Mouse (Mus musculus) liver, embryonic 16.5 days (tissue): ENCODE results near the gene Psg22. TPM values are rescaled to one million over a fixed set of nuclear protein-coding genes. Genes with fewer than 3 reads are reported as not detected.
"Not testable (repeated sequence)": the region's sequence is repeated elsewhere in the genome, so short reads cannot be mapped to it uniquely, and the experiment has no call there.

Experiments
- ATAC-seq: fragments of 200-750 bp; cut with Nextera tagmentation; 2 replicates; pipeline ENCODE4 v1.8.0; 2017; ENCODE audit warnings: low read depth, mild to moderate bottlenecking, moderate number of reproducible peaks, moderate library complexity
- H3K27ac ChIP-seq: fragments of 300-500 bp; sonication (generic); 2 replicates; pipeline ENCODE4 v1.5.1; 2014; ENCODE audit warnings: mild to moderate bottlenecking, low read length
- H3K27me3 ChIP-seq: fragments of 300-500 bp; sonication (generic); 2 replicates; pipeline ENCODE4 v1.6.1; 2014; ENCODE audit warnings: low read depth, low read length, mixed read lengths; ENCODE audit not compliant: control insufficient read depth, insufficient read depth
- H3K36me3 ChIP-seq: fragments of 300-500 bp; sonication (generic); 2 replicates; pipeline ENCODE4 v1.6.1; 2014; ENCODE audit warnings: mild to moderate bottlenecking; ENCODE audit not compliant: control insufficient read depth, insufficient read depth
- H3K4me1 ChIP-seq: fragments of 300-500 bp; sonication (generic); 2 replicates; pipeline ENCODE4 v1.6.1; 2014; ENCODE audit warnings: low read depth, low read length, mixed read lengths; ENCODE audit not compliant: control insufficient read depth
- H3K4me2 ChIP-seq: fragments of 300-500 bp; sonication (generic); 2 replicates; pipeline ENCODE4 v1.6.1; 2014; ENCODE audit warnings: low read depth, low read length, mixed read lengths
- H3K4me3 ChIP-seq: fragments of 300-500 bp; sonication (generic); 2 replicates; pipeline ENCODE4 v1.5.1; 2014; ENCODE audit warnings: low read depth, mild to moderate bottlenecking, low read length
- H3K9ac ChIP-seq: fragments of 300-500 bp; sonication (generic); 2 replicates; pipeline ENCODE4 v1.6.1; 2014; ENCODE audit warnings: low read depth, low read length
- H3K9me3 ChIP-seq: fragments of 300-500 bp; sonication (generic); replicated peaks from 2 replicates; pipeline ENCODE4 v1.6.1; 2016; ENCODE audit warnings: low read length; ENCODE audit not compliant: control insufficient read depth
- WGBS: fragments of 180-500 bp; shearing (Covaris S2); extraction: QIAGEN DNeasy Blood & Tissue Kit; methylation state at CpG from one replicate; pipeline ENCODE4 v1.1.7; 2014; ENCODE audit not compliant: insufficient replicate concordance; 5-methylcytosine and 5-hydroxymethylcytosine counted together
- polyA plus RNA-seq: library from polyadenylated mRNA; unstranded; fragments of >200 nt; fragmentation: Nextera tagmentation; extraction: Ambion mirVana; gene quantifications from 2 replicates; pipeline ENCODE4 v1.2.1, GENCODE M21; 2015

Psg22 gene
- polyA plus RNA-seq: 0.12 and 0.14 TPM in 2 replicates

DNA sequence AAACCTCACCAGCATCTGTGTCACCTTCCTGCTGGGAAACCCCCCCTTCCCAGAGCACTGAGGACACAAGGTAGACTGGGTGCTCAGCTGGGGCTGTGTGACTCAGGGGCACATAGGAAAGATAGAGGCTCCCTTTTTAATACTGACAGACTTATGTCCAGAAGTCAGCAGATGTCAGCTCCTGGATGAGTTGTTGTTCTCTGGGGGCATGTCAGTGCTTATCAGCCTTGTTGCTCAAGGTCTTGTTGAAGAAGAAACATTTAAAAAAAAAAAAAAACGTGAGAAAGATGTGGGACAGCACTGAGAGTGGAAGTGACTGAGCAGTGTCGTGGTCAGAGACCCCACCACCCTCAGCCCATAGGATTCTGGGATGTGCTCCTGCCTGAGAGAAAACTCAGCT lies at the start of gene Psg22:
Gene Psg22 (plus strand): TSS at position 301 of the 400 bp plus-strand sequence.
- no peaks in the 10 kb centered on the region for H3K36me3 ChIP-seq
- no peak within 1 kb of the TSS for H3K27ac ChIP-seq
- 22% methylated on average over 2 of the region's 2 CpGs for WGBS
- no peak within 1 kb of the TSS for H3K9ac ChIP-seq
- no peak for ATAC-seq
- no peak within 1 kb of the TSS for H3K4me2 ChIP-seq
- H3K27me3 ChIP-seq: no peaks in the 10 kb centered on the region
- H3K4me3 ChIP-seq: no peak within 1 kb of the TSS
- H3K9me3 ChIP-seq: no peaks in the 10 kb centered on the region
- no peaks in the 10 kb centered on the region for H3K4me1 ChIP-seq

DNA sequence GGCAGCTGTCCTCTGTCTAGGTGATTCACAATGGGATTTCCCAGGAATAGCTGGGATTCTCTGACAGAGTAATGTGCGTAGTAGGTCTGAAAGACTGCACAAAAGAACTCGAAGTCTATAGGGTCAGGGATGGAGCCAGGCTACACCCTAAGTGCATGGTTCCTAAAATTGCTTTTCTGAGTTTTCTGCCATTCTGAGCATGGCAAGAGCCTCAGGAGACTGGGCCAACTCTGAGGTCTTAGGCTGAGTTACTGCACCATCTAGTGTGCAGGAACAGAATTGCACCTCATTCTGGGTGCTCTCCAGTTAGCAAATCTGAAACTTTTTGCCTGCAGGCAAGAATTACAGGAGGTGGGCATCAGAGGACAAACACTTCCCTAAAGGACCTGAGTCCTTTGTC lies 38.1 kb upstream of the Psg22 start:
- Histone ChIP-seq H3K4me2 (no peak overlapping the region), H3K36me3 (no peaks in the 10 kb centered on the region), H3K9me3 (no peaks in the 10 kb centered on the region), H3K27me3 (no peaks in the 10 kb centered on the region), H3K4me3 (no peak overlapping the region), H3K9ac (no peak overlapping the region), H3K4me1 (no peaks in the 10 kb centered on the region), H3K27ac (no peak overlapping the region)
- ATAC-seq: no peak
- WGBS: 26% methylated on average over 2 of the region's 2 CpGs

DNA sequence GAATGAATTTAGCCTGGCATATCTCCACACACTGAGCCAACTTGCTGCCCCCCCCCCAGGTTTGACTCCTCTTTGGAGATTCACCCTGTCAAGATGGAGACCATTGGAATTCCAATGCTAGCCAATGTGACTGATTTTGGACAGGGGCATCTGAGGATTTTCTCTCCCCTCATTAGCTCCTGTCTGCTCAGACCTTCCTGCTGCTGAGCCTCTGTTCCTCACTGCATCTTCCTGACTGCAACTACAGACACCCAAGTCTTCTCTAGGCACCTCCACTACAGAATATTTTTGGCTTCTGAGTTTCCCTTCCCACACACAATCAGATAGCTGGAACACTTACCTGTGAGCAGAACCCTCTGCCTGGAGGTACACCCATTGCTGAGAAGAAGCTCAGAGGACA lies 32.3 kb upstream of the Psg22 start:
- Histone ChIP-seq H3K9ac (no peak overlapping the region), H3K4me1 (no peaks in the 10 kb centered on the region), H3K4me2 (no peak overlapping the region), H3K27me3 (no peaks in the 10 kb centered on the region), H3K27ac (no peak overlapping the region), H3K9me3 (no peaks in the 10 kb centered on the region), H3K4me3 (no peak overlapping the region), H3K36me3 (no peaks in the 10 kb centered on the region)
- no peak for ATAC-seq

DNA sequence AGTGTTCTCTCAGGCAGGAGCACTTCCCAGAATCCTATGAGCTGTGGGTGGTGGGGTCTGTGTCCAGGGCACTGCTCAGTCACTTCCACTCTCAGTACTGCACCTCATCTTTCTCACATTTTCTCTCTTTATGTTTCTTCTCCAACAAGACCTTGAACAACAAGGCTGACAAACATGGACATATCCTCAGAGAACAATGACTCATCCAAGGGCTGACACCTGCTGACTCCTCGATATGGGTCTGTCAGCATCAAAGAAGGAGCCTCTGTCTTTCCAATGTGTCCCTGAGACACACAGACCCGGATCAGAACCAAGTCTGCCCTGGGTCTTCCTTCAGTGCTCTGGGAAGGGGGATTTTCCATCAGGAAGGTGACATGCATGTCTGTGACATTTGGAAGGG lies 31.8 kb upstream of the Psg22 start, which contains the start of gene Psg20:
Gene Psg20 (minus strand): TSS at position 101 of the 400 bp plus-strand sequence.
- Histone ChIP-seq H3K4me3 (no peak within 1 kb of the TSS), H3K4me2 (no peak within 1 kb of the TSS), H3K27me3 (no peaks in the 10 kb centered on the region), H3K36me3 (no peaks in the 10 kb centered on the region), H3K27ac (no peak within 1 kb of the TSS), H3K9ac (no peak within 1 kb of the TSS), H3K4me1 (no peaks in the 10 kb centered on the region), H3K9me3 (no peaks in the 10 kb centered on the region)
- ATAC-seq: no peak
- 39% methylated on average over 2 of the region's 2 CpGs for WGBS

DNA sequence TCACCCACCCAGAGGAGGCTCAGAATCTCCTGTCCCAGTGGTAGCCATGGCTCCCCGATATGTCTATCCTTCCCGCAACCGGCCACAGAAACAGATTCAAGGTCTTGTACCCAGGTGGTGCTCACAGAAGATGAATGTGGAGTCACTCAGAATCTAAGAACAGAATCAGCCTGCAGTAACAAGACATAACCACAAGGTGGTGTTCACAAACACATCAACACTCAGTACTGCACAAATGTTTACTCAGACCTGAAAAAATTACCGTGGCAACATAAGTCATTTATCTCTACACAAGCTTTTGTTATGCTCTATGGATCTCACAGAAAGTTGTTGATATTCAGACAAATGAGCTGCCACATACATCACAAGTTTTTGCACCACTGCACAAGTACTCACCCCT lies 7.6 kb upstream of the Psg22 start:
- H3K9me3 ChIP-seq, H3K27ac ChIP-seq, H3K4me3 ChIP-seq, H3K9ac ChIP-seq, ATAC-seq, H3K36me3 ChIP-seq, H3K4me1 ChIP-seq, H3K4me2 ChIP-seq, H3K27me3 ChIP-seq: not testable (repeated sequence)
- WGBS: 66% methylated on average over 4 of the region's 4 CpGs

DNA sequence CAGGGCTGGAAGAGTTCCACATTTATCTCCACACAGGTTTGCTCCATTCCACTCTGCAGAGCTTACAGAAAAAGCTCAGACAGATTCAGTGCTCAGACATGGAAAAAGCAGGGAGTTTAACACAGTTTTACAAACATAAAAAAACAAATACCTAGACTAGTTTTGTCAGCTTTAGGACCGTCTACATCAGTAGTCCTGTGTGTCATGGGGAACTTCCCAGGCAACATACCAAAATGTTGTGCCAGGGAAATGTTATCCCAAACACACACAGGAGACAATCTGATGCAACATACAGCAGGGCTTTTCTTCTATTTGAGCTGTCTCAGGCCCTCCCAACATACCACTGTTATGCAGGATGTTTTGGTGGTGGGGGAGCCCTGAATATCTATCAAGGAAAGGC lies 7.0 kb upstream of the Psg22 start:
- WGBS: 39% methylated on average over 1 of the region's 1 CpGs
- Histone ChIP-seq H3K36me3 (no peaks in the 10 kb centered on the region), H3K9me3 (no peaks in the 10 kb centered on the region)

DNA sequence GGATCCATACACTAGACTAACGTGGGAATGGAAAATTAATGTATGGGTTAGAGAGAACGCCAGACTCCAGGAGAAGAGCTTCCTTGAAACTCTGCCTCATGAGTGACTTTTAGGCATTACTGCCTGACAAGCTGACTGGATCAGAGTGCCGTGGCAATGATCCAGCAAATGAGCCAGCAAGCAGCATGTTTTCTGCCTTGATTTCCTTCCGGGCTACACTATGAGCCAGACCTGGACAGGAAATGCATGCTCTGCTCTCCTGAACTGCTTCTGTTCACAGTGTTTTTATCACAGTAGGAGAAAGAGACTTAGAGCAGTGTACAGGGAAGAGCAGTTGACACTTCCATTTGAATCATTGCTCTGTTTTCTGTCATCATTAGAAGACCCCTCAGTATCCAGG lies 2.3 kb upstream of the Psg22 start:
- no peak overlapping the region for H3K4me3 ChIP-seq
- no peaks in the 10 kb centered on the region for H3K9me3 ChIP-seq
- H3K4me2 ChIP-seq: no peak overlapping the region
- H3K9ac ChIP-seq: no peak overlapping the region
- WGBS: 53% methylated on average over 4 of the region's 4 CpGs
- H3K27ac ChIP-seq: no peak overlapping the region
- no peaks in the 10 kb centered on the region for H3K36me3 ChIP-seq
- H3K27me3 ChIP-seq: no peaks in the 10 kb centered on the region
- no peaks in the 10 kb centered on the region for H3K4me1 ChIP-seq
- no peak for ATAC-seq

More for the DNA sequence above, 7.0 kb upstream of the Psg22 start:
- H3K27ac ChIP-seq: no peak overlapping the region
- H3K27me3 ChIP-seq: no peaks in the 10 kb centered on the region
- H3K4me3 ChIP-seq: no peak overlapping the region
- ATAC-seq: no peak
- no peak overlapping the region for H3K9ac ChIP-seq
- H3K4me2 ChIP-seq: no peak overlapping the region
- no peaks in the 10 kb centered on the region for H3K4me1 ChIP-seq

DNA sequence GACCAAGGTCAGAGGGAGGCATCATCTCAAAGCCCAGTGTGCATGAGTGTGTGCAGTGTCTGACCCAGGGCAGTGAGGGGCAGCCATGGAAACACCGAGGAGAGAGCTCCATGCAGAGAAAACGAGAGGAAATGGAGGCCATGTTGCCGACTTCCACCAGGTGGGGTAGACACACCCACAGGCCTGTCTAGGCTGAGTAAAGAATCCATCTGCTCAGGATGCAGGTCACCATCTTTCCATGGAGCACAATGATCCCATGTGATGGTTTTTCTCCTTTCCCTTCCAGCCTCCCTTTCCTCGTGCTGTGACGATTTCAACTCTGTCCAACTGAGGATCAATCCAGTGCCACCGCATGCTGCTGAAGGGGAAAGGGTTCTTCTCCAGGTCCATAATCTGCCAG lies 6.1 kb downstream of the Psg22 start:
- Histone ChIP-seq H3K36me3 (no peaks in the 10 kb centered on the region), H3K9me3 (no peaks in the 10 kb centered on the region), H3K4me1 (no peaks in the 10 kb centered on the region), H3K27me3 (no peaks in the 10 kb centered on the region), H3K27ac (no peak overlapping the region), H3K9ac (no peak overlapping the region), H3K4me2 (no peak overlapping the region), H3K4me3 (no peak overlapping the region)
- 57% methylated on average over 6 of the region's 6 CpGs for WGBS
- no peak for ATAC-seq

DNA sequence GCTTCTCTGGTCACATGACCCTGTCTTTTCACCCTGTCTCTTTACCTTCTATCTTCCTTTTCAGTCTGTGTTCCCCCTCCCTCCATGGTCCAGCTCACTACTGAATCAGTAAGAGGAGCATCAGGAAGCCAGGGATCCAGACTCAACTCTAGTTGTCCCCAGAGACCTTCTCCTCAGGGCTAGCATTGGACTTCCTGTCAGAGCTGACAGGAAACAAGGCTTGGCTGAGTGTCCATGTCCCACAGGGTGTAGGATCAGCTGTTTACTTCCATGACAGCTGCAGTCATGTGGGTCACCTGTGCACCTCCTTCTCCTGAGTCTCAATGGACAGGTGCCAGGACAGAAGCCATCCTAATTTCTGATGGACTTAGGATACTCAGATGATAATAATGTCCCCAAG lies 8.0 kb downstream of the Psg22 start:
- H3K4me2 ChIP-seq, H3K36me3 ChIP-seq, H3K4me3 ChIP-seq, H3K27ac ChIP-seq, H3K4me1 ChIP-seq, ATAC-seq, H3K9ac ChIP-seq, H3K27me3 ChIP-seq, H3K9me3 ChIP-seq: not testable (repeated sequence)

DNA sequence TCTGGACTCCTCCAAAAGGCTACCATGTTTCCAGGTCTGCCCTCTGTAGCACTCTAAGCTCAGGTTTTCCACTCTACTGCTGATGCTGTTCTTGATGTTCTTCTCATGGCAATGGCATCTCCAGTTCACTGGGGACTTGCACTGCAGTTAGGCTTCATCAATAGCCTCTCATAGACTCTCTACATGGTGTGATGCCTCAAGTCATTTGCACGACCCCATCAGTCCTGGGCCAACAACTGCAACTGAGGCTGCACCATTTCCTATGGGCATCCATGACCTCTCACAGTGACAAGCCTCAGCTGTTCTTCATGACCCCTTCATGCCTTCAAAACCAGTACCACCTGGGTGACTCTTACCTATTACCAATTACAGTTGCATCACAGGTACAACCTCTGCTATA lies 10.5 kb downstream of the Psg22 start:
- H3K4me1 ChIP-seq: no peaks in the 10 kb centered on the region; the same call in 1 of the 2 replicates
- no peak overlapping the region for H3K9ac ChIP-seq
- H3K4me2 ChIP-seq: no peak overlapping the region
- 46% methylated on average over 1 of the region's 1 CpGs for WGBS
- no peak overlapping the region for H3K27ac ChIP-seq
- ATAC-seq: no peak
- H3K36me3 ChIP-seq: no peaks in the 10 kb centered on the region
- no peaks in the 10 kb centered on the region for H3K27me3 ChIP-seq
- no peak overlapping the region for H3K4me3 ChIP-seq
- no peaks in the 10 kb centered on the region for H3K9me3 ChIP-seq
